Comparison of ENCODE assay signal across 30 mouse cellular contexts in the genomic region with DNA sequence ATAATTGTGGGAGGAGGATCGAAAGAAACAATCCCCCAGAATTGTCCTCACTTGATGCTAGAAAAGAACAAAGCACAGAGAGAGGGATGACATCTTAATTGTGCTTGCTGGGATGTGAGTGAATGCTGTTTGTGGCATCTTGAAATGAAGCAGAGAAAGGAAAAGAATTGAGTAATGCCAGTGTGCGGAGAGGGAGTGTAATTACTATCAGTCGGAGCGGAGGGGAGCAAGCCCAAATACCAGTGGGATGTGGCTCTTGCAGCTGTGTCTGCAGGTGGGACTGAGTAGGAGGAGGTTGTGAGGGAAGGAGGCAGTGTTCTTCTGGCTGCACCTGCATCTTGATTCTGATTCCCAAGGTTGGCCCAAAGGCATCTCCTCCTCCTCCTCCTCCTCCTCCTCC.
A peak's percentile ranks its signal among the peaks of the same experiment; 100 is the strongest.
DNase-seq lines count a peak whose midpoint lies in the region; ATAC-seq and TF ChIP-seq lines count a peak whose summit lies in the region.
"Had no signal": no experiment of that assay in that cellular context is flagged by ENCODE, and none has a peak within 500 bp of the region (broad histone marks: within the 10 kb centered on the region; RNA-seq: fewer than 3 reads in every experiment).

No protein-coding gene starts in this region.

- H3K4me3 ChIP-seq in forebrain, embryonic 13.5 days, result no peak overlapping the region
- no peak overlapping the region for H3K4me3 ChIP-seq in forebrain, embryonic 11.5 days (ENCODE audit: low read depth, low read length)
- H3K4me3 ChIP-seq in forebrain, embryonic 14.5 days (ENCODE audit: low read depth, low read length), result no peak overlapping the region
- H3K4me3 ChIP-seq in forebrain, postnatal 0 days (ENCODE audit: low read depth, low read length), result no peak overlapping the region
- H3K4me3 ChIP-seq: embryonic facial prominence, embryonic 12.5 days; embryonic facial prominence, embryonic 15.5 days; erythroblast, embryonic 14.5 days; heart, adult 2 months; heart, embryonic 10.5 days; heart, embryonic 13.5 days; hindbrain, embryonic 12.5 days; intestine, embryonic 15.5 days had no signal

- no peak for DNase-seq in forebrain, embryonic 11.5 days (ENCODE audit: low spot score)
- DNase-seq in brain, adult 2 months (ENCODE audit: low read depth, low spot score), result peak; percentile 33
- DNase-seq in forebrain, embryonic 14.5 days (ENCODE audit: low spot score), result peak; percentile 36
- DNase-seq in forebrain, postnatal 0 days, result peak; percentile 18
- no peak for DNase-seq in gastrocnemius, adult 8-10 months (ENCODE audit: low spot score in 2 of 2)
- DNase-seq: adrenal gland, postnatal 10 days; adrenal gland, postnatal 36 days; B cell, adult 2 months; cerebellum, adult 11-12 months; cerebellum, adult 9-10 months; gastrocnemius, postnatal 10 days; gastrocnemius, postnatal 36 days; heart, adult 2 months; heart, postnatal 14 days; heart, postnatal 4 days; kidney, adult 11 months; kidney, adult 8-10 months had no signal

- no peak overlapping the region for H3K27ac ChIP-seq in forebrain, embryonic 13.5 days
- H3K27ac ChIP-seq in forebrain, embryonic 11.5 days (ENCODE audit: low read depth, low read length), result no peak overlapping the region
- no peak overlapping the region for H3K27ac ChIP-seq in forebrain, embryonic 14.5 days (ENCODE audit: low read depth, low read length)
- no peak overlapping the region for H3K27ac ChIP-seq in forebrain, postnatal 0 days (ENCODE audit: low read depth, low read length)
- H3K27ac ChIP-seq: embryonic facial prominence, embryonic 12.5 days; embryonic facial prominence, embryonic 15.5 days; heart, adult 2 months; heart, embryonic 10.5 days; heart, embryonic 13.5 days; hindbrain, embryonic 12.5 days; intestine, embryonic 15.5 days had no signal

- no peak overlapping the region for H3K4me2 ChIP-seq in forebrain, embryonic 13.5 days
- no peak overlapping the region for H3K4me2 ChIP-seq in forebrain, embryonic 11.5 days (ENCODE audit: low read depth, low read length, severe bottlenecking)
- H3K4me2 ChIP-seq in forebrain, embryonic 14.5 days (ENCODE audit: low read length), result no peak overlapping the region
- H3K4me2 ChIP-seq in forebrain, postnatal 0 days (ENCODE audit: low read depth), result no peak overlapping the region
- H3K4me2 ChIP-seq: embryonic facial prominence, embryonic 12.5 days; embryonic facial prominence, embryonic 15.5 days; heart, embryonic 13.5 days; hindbrain, embryonic 12.5 days; intestine, embryonic 15.5 days had no signal

- no peak overlapping the region for H3K9ac ChIP-seq in forebrain, embryonic 13.5 days
- no peak overlapping the region for H3K9ac ChIP-seq in forebrain, embryonic 11.5 days (ENCODE audit: low read length)
- H3K9ac ChIP-seq in forebrain, embryonic 14.5 days (ENCODE audit: low read length), result no peak overlapping the region
- no peak overlapping the region for H3K9ac ChIP-seq in forebrain, postnatal 0 days
- H3K9ac ChIP-seq: embryonic facial prominence, embryonic 12.5 days; embryonic facial prominence, embryonic 15.5 days; heart, embryonic 13.5 days; hindbrain, embryonic 12.5 days; intestine, embryonic 15.5 days had no signal

- H3K36me3 ChIP-seq in forebrain, embryonic 13.5 days (ENCODE audit: poor library complexity, severe bottlenecking), result no peaks in the 10 kb centered on the region
- no peaks in the 10 kb centered on the region for H3K36me3 ChIP-seq in forebrain, embryonic 11.5 days (ENCODE audit: control insufficient read depth, insufficient read depth, low read length)
- H3K36me3 ChIP-seq in forebrain, embryonic 14.5 days (ENCODE audit: control insufficient read depth, insufficient read depth, low read length), result no peaks in the 10 kb centered on the region
- H3K36me3 ChIP-seq in forebrain, postnatal 0 days (ENCODE audit: insufficient read depth), result no peaks in the 10 kb centered on the region
- H3K36me3 ChIP-seq: embryonic facial prominence, embryonic 12.5 days; embryonic facial prominence, embryonic 15.5 days; G1E; heart, embryonic 10.5 days; heart, embryonic 13.5 days; hindbrain, embryonic 12.5 days; intestine, embryonic 15.5 days had no signal

- 0 out of 2 replicates have a peak, but pooled peaks have one; percentile 55 for ATAC-seq in forebrain, embryonic 13.5 days
- no peak for ATAC-seq in forebrain, embryonic 11.5 days (replicated peaks; ENCODE audit: low FRiP score)
- ATAC-seq in forebrain, embryonic 14.5 days, result no peak
- ATAC-seq in forebrain, postnatal 0 days, result peak; percentile 66; the same call in 1 of the 2 replicates
- ATAC-seq in erythroid progenitor cell, adult 5-6 weeks (replicated peaks; ENCODE audit: low FRiP score, poor library complexity, severe bottlenecking), result no peak
- ATAC-seq: hindbrain, embryonic 16.5 days; intestine, embryonic 15.5 days; Patski had no signal

- 51% methylated on average over 4 of the region's 4 CpGs for WGBS in forebrain, embryonic 13.5 days
- WGBS in forebrain, embryonic 11.5 days, result 82% methylated on average over 4 of the region's 4 CpGs
- WGBS in forebrain, embryonic 14.5 days, result 52% methylated on average over 4 of the region's 4 CpGs
- WGBS in forebrain, postnatal 0 days, result 41% methylated on average over 4 of the region's 4 CpGs

- H3K27me3 ChIP-seq in forebrain, embryonic 13.5 days, result no peaks in the 10 kb centered on the region
- H3K27me3 ChIP-seq in forebrain, embryonic 11.5 days (ENCODE audit: control insufficient read depth, insufficient read depth, low read length), result no peaks in the 10 kb centered on the region
- no peaks in the 10 kb centered on the region for H3K27me3 ChIP-seq in forebrain, embryonic 14.5 days (replicated peaks; ENCODE audit: control insufficient read depth, insufficient read depth, low read length)
- peaks cover 3% of the 10 kb centered on the region; the same call in 1 of the 2 replicates for H3K27me3 ChIP-seq in forebrain, postnatal 0 days (ENCODE audit: insufficient read depth, low read length)
- H3K27me3 ChIP-seq: CH12.LX; embryonic facial prominence, embryonic 12.5 days; embryonic facial prominence, embryonic 15.5 days; heart, embryonic 13.5 days; hindbrain, embryonic 12.5 days; intestine, embryonic 15.5 days had no signal

- peaks cover 13% of the 10 kb centered on the region; the same call in 1 of the 2 replicates for H3K4me1 ChIP-seq in forebrain, embryonic 13.5 days
- H3K4me1 ChIP-seq in forebrain, embryonic 11.5 days (replicated peaks; ENCODE audit: control insufficient read depth, insufficient read depth, low read length), result no peaks in the 10 kb centered on the region
- H3K4me1 ChIP-seq in forebrain, embryonic 14.5 days (ENCODE audit: control insufficient read depth, insufficient read depth, low read length), result peaks cover 4% of the 10 kb centered on the region; the same call in 1 of the 2 replicates
- no peaks in the 10 kb centered on the region; the same call in 1 of the 2 replicates for H3K4me1 ChIP-seq in forebrain, postnatal 0 days (ENCODE audit: insufficient read depth)
- H3K4me1 ChIP-seq: embryonic facial prominence, embryonic 12.5 days; embryonic facial prominence, embryonic 15.5 days; heart, embryonic 10.5 days; heart, embryonic 13.5 days; intestine, embryonic 15.5 days had no signal

- no peak for TF ChIP-seq CTCF in forebrain, postnatal 0 days (IDR thresholded peaks at IDR 0.05; ENCODE audit: low read depth)

- no peaks in the 10 kb centered on the region for H3K9me3 ChIP-seq in forebrain, embryonic 13.5 days (replicated peaks)
- H3K9me3 ChIP-seq in forebrain, embryonic 11.5 days (ENCODE audit: control insufficient read depth, low read length), result no peaks in the 10 kb centered on the region
- H3K9me3 ChIP-seq in forebrain, embryonic 14.5 days (replicated peaks; ENCODE audit: control insufficient read depth, low read length), result no peaks in the 10 kb centered on the region
- H3K9me3 ChIP-seq in forebrain, postnatal 0 days (ENCODE audit: low read length), result no peaks in the 10 kb centered on the region
- H3K9me3 ChIP-seq: embryonic facial prominence, embryonic 12.5 days; embryonic facial prominence, embryonic 15.5 days; G1E; heart, embryonic 10.5 days; heart, embryonic 13.5 days; hindbrain, embryonic 12.5 days; intestine, embryonic 15.5 days had no signal

Comparison
In these comparisons a context has a peak if more than half of its experiments do, and no peak if none do; other contexts are left out.
1. ATAC-seq: peak in forebrain, embryonic 13.5 days (single experiment) and forebrain, postnatal 0 days (single experiment); none in forebrain, embryonic 11.5 days (single experiment), forebrain, embryonic 14.5 days (single experiment) and erythroid progenitor cell, adult 5-6 weeks (single experiment).
2. DNase-seq: peak in brain, adult 2 months (single experiment), forebrain, embryonic 14.5 days (single experiment) and forebrain, postnatal 0 days (single experiment); none in forebrain, embryonic 11.5 days (single experiment) and gastrocnemius, adult 8-10 months (0 of 2).